Mouse (Mus musculus) brain, adult 2 months (tissue): ENCODE data around the gene Endou.

Source experiments
- DNase-seq: peaks from one replicate; pipeline ENCODE4 v3.0.0; 2011; ENCODE audit warnings: low read depth, low spot score

The Endou gene

GRCm38 (mm10) chr15:97754476-97754875, 23.3 kb upstream of the Endou start:
- peak; percentile 69 for DNase-seq

GRCm38 (mm10) chr15:97752491-97752890, 21.4 kb upstream of the Endou start:
- DNase-seq: no peak

GRCm38 (mm10) chr15:97751676-97752075, 20.5 kb upstream of the Endou start:
- no peak for DNase-seq

- peak; percentile 95 for DNase-seq
These were observed 19.6 kb upstream of the Endou start for GRCm38 (mm10) chr15:97750697-97751096.

- DNase-seq: no peak
These were observed 18.7 kb upstream of the Endou start for GRCm38 (mm10) chr15:97749841-97750240.

- DNase-seq: no peak
These were observed 18.3 kb upstream of the Endou start for GRCm38 (mm10) chr15:97749397-97749796.

GRCm38 (mm10) chr15:97748964-97749363, 17.8 kb upstream of the Endou start:
- no peak for DNase-seq

GRCm38 (mm10) chr15:97748309-97748708, 17.2 kb upstream of the Endou start:
- DNase-seq: no peak

- no peak for DNase-seq
These were observed 16.3 kb upstream of the Endou start for GRCm38 (mm10) chr15:97747486-97747885.

GRCm38 (mm10) chr15:97746748-97747147, 15.6 kb upstream of the Endou start:
- no peak for DNase-seq

- no peak for DNase-seq
These were observed 15.1 kb upstream of the Endou start for GRCm38 (mm10) chr15:97746278-97746677.

- no peak for DNase-seq
These were observed 14.2 kb upstream of the Endou start for GRCm38 (mm10) chr15:97745331-97745730.

GRCm38 (mm10) chr15:97744930-97745329, 13.8 kb upstream of the Endou start:
- DNase-seq: no peak

GRCm38 (mm10) chr15:97743961-97744525, 12.9 kb upstream of the Endou start:
- no peak for DNase-seq

GRCm38 (mm10) chr15:97743210-97743609, 12.1 kb upstream of the Endou start:
- no peak for DNase-seq

GRCm38 (mm10) chr15:97742600-97742999, 11.5 kb upstream of the Endou start:
- DNase-seq: no peak

GRCm38 (mm10) chr15:97742074-97742473, 10.9 kb upstream of the Endou start:
- no peak for DNase-seq

GRCm38 (mm10) chr15:97741662-97742061, 10.5 kb upstream of the Endou start:
- DNase-seq: no peak

- no peak for DNase-seq
These were observed 9.2 kb upstream of the Endou start for GRCm38 (mm10) chr15:97740283-97740732.

GRCm38 (mm10) chr15:97738923-97739322, 7.8 kb upstream of the Endou start:
- no peak for DNase-seq

GRCm38 (mm10) chr15:97731988-97732387, 849 bp upstream of the Endou start:
- DNase-seq: no peak

- no peak for DNase-seq
These were observed 774 bp downstream of the Endou start for GRCm38 (mm10) chr15:97730365-97730764.

GRCm38 (mm10) chr15:97728804-97729203, 2.3 kb downstream of the Endou start:
- peak; percentile 23 for DNase-seq

- peak; percentile 69 for DNase-seq
These were observed 2.7 kb downstream of the Endou start for GRCm38 (mm10) chr15:97728394-97728793.
